Mouse (Mus musculus) lung, postnatal 0 days (tissue): ENCODE data around the gene Klk1b4.
"Not testable (repeated sequence)": the region's sequence is repeated elsewhere in the genome, so short reads cannot be mapped to it uniquely, and the experiment has no call there.

ENCODE experiments used
- CTCF ChIP-seq: IDR thresholded peaks from 2 replicates; pipeline ENCODE4 v1.5.1; 2016; ENCODE audit warnings: antibody characterized with exemption, mild to moderate bottlenecking
- EP300 ChIP-seq: IDR thresholded peaks from 2 replicates; pipeline ENCODE4 v1.6.1; 2016; ENCODE audit warnings: antibody characterized with exemption, mild to moderate bottlenecking, control low read depth

DNA sequence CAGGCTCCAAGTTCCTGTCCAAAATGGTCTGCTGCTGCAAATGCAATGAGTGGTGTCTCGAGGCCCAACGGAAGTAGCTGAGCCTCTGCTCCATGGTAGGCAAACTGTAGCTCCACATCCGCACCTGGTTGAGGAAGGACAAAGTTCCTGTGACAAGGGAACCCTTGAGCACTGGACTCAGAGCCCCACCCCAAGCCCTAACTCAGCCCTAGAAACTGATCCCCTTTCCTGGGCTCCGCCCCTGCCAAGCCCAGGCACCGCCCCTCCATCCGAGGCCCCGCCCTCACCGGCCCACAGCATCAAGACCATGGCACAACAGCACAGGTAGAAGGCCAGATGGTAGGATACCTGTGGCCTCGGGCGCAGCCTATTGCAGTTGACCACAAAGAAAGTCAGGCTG is 14.4 kb downstream of the Klk1b4 start:
- not testable (repeated sequence) for TF ChIP-seq CTCF, EP300
